Mouse (Mus musculus) forebrain, embryonic 16.5 days (tissue): ENCODE results near the gene Krtap9-5. TPM values are rescaled to one million over a fixed set of nuclear protein-coding genes. Genes with fewer than 3 reads are reported as not detected.

ENCODE experiments used
- ATAC-seq: fragments of 200-750 bp; cut with Nextera tagmentation; 2 replicates; pipeline ENCODE4 v1.8.0; 2017; ENCODE audit warnings: mild to moderate bottlenecking, moderate library complexity
- H3K27ac ChIP-seq: fragments of 300-500 bp; sonication (generic); 2 replicates; pipeline ENCODE4 v1.5.1; 2014; ENCODE audit warnings: low read length, control low read depth
- H3K27me3 ChIP-seq: fragments of 300-500 bp; sonication (generic); replicated peaks from 2 replicates; pipeline ENCODE4 v1.6.1; 2014; ENCODE audit warnings: low read length; ENCODE audit not compliant: control insufficient read depth, insufficient read depth
- H3K36me3 ChIP-seq: fragments of 300-500 bp; sonication (generic); 2 replicates; pipeline ENCODE4 v1.6.1; 2014; ENCODE audit not compliant: control insufficient read depth, insufficient read depth
- H3K4me1 ChIP-seq: fragments of 300-500 bp; sonication (generic); replicated peaks from 2 replicates; pipeline ENCODE4 v1.6.1; 2014; ENCODE audit warnings: low read length; ENCODE audit not compliant: control insufficient read depth, insufficient read depth
- H3K4me2 ChIP-seq: fragments of 300-500 bp; sonication (generic); 2 replicates; pipeline ENCODE4 v1.6.1; 2014; ENCODE audit warnings: mild to moderate bottlenecking, low read length, control low read depth
- H3K4me3 ChIP-seq: fragments of 300-500 bp; sonication (generic); replicated peaks from 2 replicates; pipeline ENCODE4 v1.5.1; 2014; ENCODE audit warnings: mild to moderate bottlenecking, low read length, control low read depth
- H3K9ac ChIP-seq: fragments of 300-500 bp; sonication (generic); replicated peaks from 2 replicates; pipeline ENCODE4 v1.6.1; 2014; ENCODE audit warnings: low read depth, low read length, control low read depth
- H3K9me3 ChIP-seq: fragments of 300-500 bp; sonication (generic); 2 replicates; pipeline ENCODE4 v1.6.1; 2016; ENCODE audit warnings: low read length; ENCODE audit not compliant: control insufficient read depth
- WGBS: fragments of 180-500 bp; shearing (Covaris S2); extraction: QIAGEN DNeasy Blood & Tissue Kit; methylation state at CpG from one replicate; pipeline ENCODE4 v1.1.7; 2014; 5-methylcytosine and 5-hydroxymethylcytosine counted together
- polyA plus RNA-seq: library from polyadenylated mRNA; unstranded; fragments of >200 nt; fragmentation: Nextera tagmentation; extraction: Ambion mirVana; gene quantifications from 2 replicates; pipeline ENCODE4 v1.2.1, GENCODE M21; 2015

Krtap9-5 gene
- polyA plus RNA-seq: not detected in 2 replicates

DNA sequence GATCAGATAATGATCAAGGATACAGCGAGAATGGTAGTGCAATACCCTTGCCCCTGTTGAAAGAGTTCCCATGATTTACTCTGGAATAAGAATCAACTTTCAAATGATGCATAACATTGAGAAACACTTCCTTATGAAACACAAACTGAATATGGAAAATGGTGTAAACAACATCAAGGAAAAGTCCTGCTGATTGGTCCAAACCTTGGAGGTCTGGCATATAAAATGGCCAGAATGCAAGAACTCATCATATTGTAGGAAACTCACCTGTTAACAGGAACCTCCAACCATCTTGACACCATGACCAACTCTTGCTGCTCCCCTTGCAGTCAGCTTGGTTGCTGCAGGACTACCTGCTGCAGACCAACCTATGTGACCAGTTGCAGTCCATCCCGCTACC lies at the start of gene Krtap9-5:
Gene Krtap9-5 (plus strand): TSS at position 301 of the 400 bp plus-strand sequence.
- no peaks in the 10 kb centered on the region for H3K36me3 ChIP-seq
- H3K9ac ChIP-seq: no peak within 1 kb of the TSS
- H3K9me3 ChIP-seq: no peaks in the 10 kb centered on the region
- H3K4me3 ChIP-seq: no peak within 1 kb of the TSS
- H3K4me2 ChIP-seq: no peak within 1 kb of the TSS
- no peak within 1 kb of the TSS for H3K27ac ChIP-seq
- H3K4me1 ChIP-seq: no peaks in the 10 kb centered on the region
- ATAC-seq: no peak
- 89% methylated on average over 2 of the region's 2 CpGs for WGBS
- no peaks in the 10 kb centered on the region for H3K27me3 ChIP-seq

- no peak for ATAC-seq
- no peak within 1 kb of the TSS for H3K4me2 ChIP-seq
- no peak within 1 kb of the TSS for H3K4me3 ChIP-seq
- no peaks in the 10 kb centered on the region for H3K36me3 ChIP-seq
- no peak within 1 kb of the TSS for H3K27ac ChIP-seq
- H3K9ac ChIP-seq: no peak within 1 kb of the TSS
- H3K27me3 ChIP-seq: no peaks in the 10 kb centered on the region
- no peaks in the 10 kb centered on the region for H3K4me1 ChIP-seq
- H3K9me3 ChIP-seq: no peaks in the 10 kb centered on the region
- WGBS: 88% methylated on average over 2 of the region's 2 CpGs
These were observed 40.7 kb upstream of the Krtap9-5 start, which contains the start of gene Krtap31-1 for GRCm38 (mm10) chr11:99907620-99908019. Krtap31-1 (plus strand) TSS chr11:99907920.

- Histone ChIP-seq H3K9ac (no peak within 1 kb of the TSS), H3K27me3 (no peaks in the 10 kb centered on the region)
- no peak for ATAC-seq
These were observed 33.8 kb upstream of the Krtap9-5 start, which contains the start of gene Gm11565 for GRCm38 (mm10) chr11:99914451-99914850. Gm11565 (plus strand) TSS chr11:99914751.

GRCm38 (mm10) chr11:99935991-99936390 lies 12.3 kb upstream of the Krtap9-5 start, which contains the start of gene Krtap31-2:
Krtap31-2 (plus strand) TSS chr11:99936291.
- no peaks in the 10 kb centered on the region for H3K27me3 ChIP-seq
- H3K4me1 ChIP-seq: no peaks in the 10 kb centered on the region
- H3K36me3 ChIP-seq: no peaks in the 10 kb centered on the region
- H3K9ac ChIP-seq: no peak within 1 kb of the TSS
- no peak within 1 kb of the TSS for H3K4me3 ChIP-seq
- no peak within 1 kb of the TSS for H3K4me2 ChIP-seq
- H3K27ac ChIP-seq: no peak within 1 kb of the TSS
- H3K9me3 ChIP-seq: no peaks in the 10 kb centered on the region
- no peak for ATAC-seq
- WGBS: 92% methylated on average over 1 of the region's 1 CpGs

More at GRCm38 (mm10) chr11:99914451-99914850, 33.8 kb upstream of the Krtap9-5 start, which contains the start of gene Gm11565:
- whole genome bisulfite sequencing: 91% methylated on average over 3 of the region's 3 CpGs
- Histone ChIP-seq H3K4me3 (no peak within 1 kb of the TSS), H3K27ac (no peak within 1 kb of the TSS), H3K4me2 (no peak within 1 kb of the TSS), H3K9me3 (no peaks in the 10 kb centered on the region), H3K36me3 (no peaks in the 10 kb centered on the region), H3K4me1 (no peaks in the 10 kb centered on the region)

GRCm38 (mm10) chr11:99937751-99938264 lies 10.5 kb upstream of the Krtap9-5 start:
- 84% methylated on average over 9 of the region's 9 CpGs for WGBS
- H3K4me2 ChIP-seq: no peak overlapping the region
- H3K9ac ChIP-seq: no peak overlapping the region
- no peaks in the 10 kb centered on the region for H3K36me3 ChIP-seq
- no peak overlapping the region for H3K27ac ChIP-seq
- H3K4me1 ChIP-seq: no peaks in the 10 kb centered on the region
- no peaks in the 10 kb centered on the region for H3K27me3 ChIP-seq
- ATAC-seq: no peak
- no peak overlapping the region for H3K4me3 ChIP-seq
- H3K9me3 ChIP-seq: no peaks in the 10 kb centered on the region

- no peak overlapping the region for H3K4me3 ChIP-seq
- no peaks in the 10 kb centered on the region for H3K36me3 ChIP-seq
- no peaks in the 10 kb centered on the region for H3K4me1 ChIP-seq
- ATAC-seq: no peak
- H3K27ac ChIP-seq: no peak overlapping the region
- WGBS: 48% methylated on average over 6 of the region's 6 CpGs
- H3K9me3 ChIP-seq: no peaks in the 10 kb centered on the region
- no peaks in the 10 kb centered on the region for H3K27me3 ChIP-seq
- H3K9ac ChIP-seq: no peak overlapping the region
- no peak overlapping the region for H3K4me2 ChIP-seq
These were observed 15.9 kb downstream of the Krtap9-5 start for GRCm38 (mm10) chr11:99964213-99964612.

GRCm38 (mm10) chr11:99965961-99966360 lies 17.7 kb downstream of the Krtap9-5 start:
- no peak for ATAC-seq
- no peak overlapping the region for H3K4me2 ChIP-seq
- no peaks in the 10 kb centered on the region for H3K4me1 ChIP-seq
- H3K36me3 ChIP-seq: no peaks in the 10 kb centered on the region
- no peak overlapping the region for H3K27ac ChIP-seq
- H3K27me3 ChIP-seq: no peaks in the 10 kb centered on the region
- H3K4me3 ChIP-seq: no peak overlapping the region
- H3K9me3 ChIP-seq: no peaks in the 10 kb centered on the region
- H3K9ac ChIP-seq: no peak overlapping the region
- 87% methylated on average over 2 of the region's 2 CpGs for WGBS

GRCm38 (mm10) chr11:99978953-99979352 lies 30.7 kb downstream of the Krtap9-5 start, which contains the start of gene Krtap29-1:
Krtap29-1 (minus strand) TSS chr11:99979053.
- Histone ChIP-seq H3K4me3 (no peak within 1 kb of the TSS), H3K4me1 (no peaks in the 10 kb centered on the region), H3K27ac (no peak within 1 kb of the TSS), H3K9me3 (no peaks in the 10 kb centered on the region), H3K27me3 (no peaks in the 10 kb centered on the region), H3K36me3 (no peaks in the 10 kb centered on the region), H3K4me2 (no peak within 1 kb of the TSS), H3K9ac (no peak within 1 kb of the TSS)
- WGBS: 73% methylated on average over 5 of the region's 5 CpGs
- no peak for ATAC-seq

GRCm38 (mm10) chr11:99982731-99983130 lies 34.5 kb downstream of the Krtap9-5 start:
- Histone ChIP-seq H3K4me3 (no peak overlapping the region), H3K9ac (no peak overlapping the region), H3K27ac (no peak overlapping the region), H3K9me3 (no peaks in the 10 kb centered on the region), H3K36me3 (no peaks in the 10 kb centered on the region), H3K27me3 (no peaks in the 10 kb centered on the region), H3K4me1 (no peaks in the 10 kb centered on the region), H3K4me2 (no peak overlapping the region)
- no peak for ATAC-seq
- WGBS: 90% methylated on average over 9 of the region's 9 CpGs
